Mouse (Mus musculus) liver, postnatal 0 days (tissue): ENCODE data around the gene Nhp2. TPM values are rescaled to one million over a fixed set of nuclear protein-coding genes. Genes with fewer than 3 reads are reported as not detected.
A peak's percentile ranks its signal among the peaks of the same experiment; 100 is the strongest.
"Not testable (repeated sequence)": the region's sequence is repeated elsewhere in the genome, so short reads cannot be mapped to it uniquely, and the experiment has no call there.

Experiments used
- ATAC-seq: fragments of 200-750 bp; cut with Nextera tagmentation; 2 replicates; pipeline ENCODE4 v1.8.0; 2017; ENCODE audit warnings: mild to moderate bottlenecking, moderate library complexity
- DNase-seq: peaks from one replicate; pipeline ENCODE4 v3.0.0-alpha.2; 2016
- H3K27ac ChIP-seq: fragments of 300-500 bp; sonication (generic); 2 replicates; pipeline ENCODE4 v1.5.1; 2014; ENCODE audit warnings: antibody characterized with exemption, moderate library complexity, mild to moderate bottlenecking, low read depth
- H3K27me3 ChIP-seq: fragments of 300-500 bp; sonication (generic); 2 replicates; pipeline ENCODE4 v1.6.1; 2014; ENCODE audit warnings: low read length, control low read depth, mixed read lengths; ENCODE audit not compliant: insufficient read depth
- H3K36me3 ChIP-seq: fragments of 300-500 bp; sonication (generic); replicated peaks from 2 replicates; pipeline ENCODE4 v1.6.1; 2014; ENCODE audit warnings: mild to moderate bottlenecking, control low read depth, low read length, moderate library complexity, mixed read lengths; ENCODE audit not compliant: insufficient read depth
- H3K4me1 ChIP-seq: fragments of 300-500 bp; sonication (generic); 2 replicates; pipeline ENCODE4 v1.6.1; 2014; ENCODE audit warnings: antibody characterized with exemption, mild to moderate bottlenecking, control low read depth; ENCODE audit not compliant: insufficient read depth
- H3K4me2 ChIP-seq: fragments of 300-500 bp; sonication (generic); 2 replicates; pipeline ENCODE4 v1.6.1; 2014; ENCODE audit warnings: low read depth, mild to moderate bottlenecking, low read length, moderate library complexity, mixed read lengths
- H3K4me3 ChIP-seq: fragments of 300-500 bp; sonication (generic); 2 replicates; pipeline ENCODE4 v1.5.1; 2014; ENCODE audit warnings: low read depth, low read length
- H3K9ac ChIP-seq: fragments of 300-500 bp; sonication (generic); replicated peaks from 2 replicates; pipeline ENCODE4 v1.6.1; 2014; ENCODE audit warnings: mild to moderate bottlenecking, moderate library complexity
- H3K9me3 ChIP-seq: fragments of 300-500 bp; sonication (generic); 2 replicates; pipeline ENCODE4 v1.6.1; 2016; ENCODE audit warnings: mild to moderate bottlenecking, control low read depth, low read length, mixed read lengths
- CTCF ChIP-seq: sonication (generic); IDR thresholded peaks from 2 replicates; pipeline ENCODE4 v1.5.1; 2016; ENCODE audit warnings: antibody characterized with exemption, low read depth
- EP300 ChIP-seq: IDR thresholded peaks from 2 replicates; pipeline ENCODE4 v1.6.1; 2016; ENCODE audit warnings: antibody characterized with exemption, low read depth, mild to moderate bottlenecking
- WGBS: fragments of 180-500 bp; shearing (Covaris S2); extraction: QIAGEN DNeasy Blood & Tissue Kit; methylation state at CpG from one replicate; pipeline ENCODE4 v1.1.7; 2014; ENCODE audit not compliant: insufficient replicate concordance; 5-methylcytosine and 5-hydroxymethylcytosine counted together
- polyA plus RNA-seq: library from polyadenylated mRNA; unstranded; fragments of >200 nt; fragmentation: Nextera tagmentation; extraction: Ambion mirVana; gene quantifications from 2 replicates; pipeline ENCODE4 v1.2.1, GENCODE M21; 2015

Gene Nhp2
- polyA plus RNA-seq, 1 experiment from 2014 or later, result 76.2 TPM

DNA sequence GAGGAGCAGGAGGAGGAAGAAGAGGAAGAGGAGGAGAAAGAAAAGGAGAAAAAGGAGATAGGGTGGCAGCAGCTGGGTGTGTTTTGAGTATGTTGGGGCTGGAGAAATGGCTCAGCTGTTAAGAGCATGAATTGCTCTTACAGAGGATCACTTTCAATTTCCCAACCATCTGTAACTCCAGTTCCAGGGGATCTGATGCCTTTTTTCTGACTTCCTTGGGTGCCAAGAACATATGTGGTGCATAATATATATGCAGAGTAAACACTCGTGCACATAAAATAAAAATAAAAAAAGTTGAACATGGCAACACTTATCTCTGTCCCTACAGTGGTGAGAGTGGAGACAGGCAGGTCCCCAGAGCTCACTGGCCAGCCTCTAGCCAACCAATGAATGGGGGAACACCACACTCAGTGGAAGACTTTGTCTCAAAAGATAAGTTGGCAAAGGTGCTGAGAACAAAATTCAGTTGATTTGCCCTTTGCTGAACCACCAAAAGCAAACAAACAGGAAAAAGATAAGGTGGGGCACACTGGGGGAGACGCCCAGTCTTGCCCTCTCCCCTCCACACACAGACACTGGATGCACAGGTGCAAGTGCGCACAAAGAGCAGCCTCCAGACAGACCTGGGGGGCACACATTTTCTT, 10.1 kb upstream of the Nhp2 start:
- Histone ChIP-seq H3K4me3 (no peak overlapping the region), H3K9ac (0 out of 2 replicates have a peak overlapping the region, but pooled peaks have one; percentile 0), H3K4me2 (peak overlapping the region; percentile 30; the same call in 1 of the 2 replicates), H3K27ac (peak overlapping the region; percentile 64), H3K9me3 (no peaks in the 10 kb centered on the region), H3K27me3 (no peaks in the 10 kb centered on the region), H3K36me3 (peaks cover 10% of the 10 kb centered on the region), H3K4me1 (peaks cover 22% of the 10 kb centered on the region)
- TF ChIP-seq EP300 (peak; percentile 67), CTCF (no peak)
- peak; percentile 6; the same call in 1 of the 2 replicates for ATAC-seq
- no peak for DNase-seq
- WGBS, result 39% methylated on average over 3 of the region's 3 CpGs

DNA sequence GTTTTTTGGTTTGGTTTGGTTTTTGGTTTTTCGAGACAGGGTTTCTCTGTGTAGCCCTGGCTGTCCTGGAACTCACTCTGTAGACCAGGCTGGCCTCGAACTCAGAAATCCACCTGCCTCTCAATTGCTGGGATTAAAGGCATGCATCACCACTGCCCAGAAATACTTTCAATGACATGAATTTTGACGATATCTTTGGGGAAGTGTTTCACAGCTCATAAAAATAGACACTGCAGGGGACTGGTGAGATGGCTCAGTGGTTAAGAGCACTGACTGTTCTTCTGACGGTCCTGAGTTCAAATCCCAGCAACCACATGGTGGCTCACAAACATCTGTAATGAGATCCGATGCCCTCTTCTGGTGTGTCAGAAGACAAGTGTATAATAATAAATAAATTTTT, 9.6 kb upstream of the Nhp2 start:
- 58% methylated on average over 5 of the region's 5 CpGs for WGBS
- not testable (repeated sequence) for H3K27ac ChIP-seq, ATAC-seq, H3K9me3 ChIP-seq, H3K27me3 ChIP-seq, H3K36me3 ChIP-seq, H3K4me3 ChIP-seq, H3K9ac ChIP-seq, DNase-seq, H3K4me2 ChIP-seq
- H3K4me1 ChIP-seq, result peaks cover 20% of the 10 kb centered on the region

DNA sequence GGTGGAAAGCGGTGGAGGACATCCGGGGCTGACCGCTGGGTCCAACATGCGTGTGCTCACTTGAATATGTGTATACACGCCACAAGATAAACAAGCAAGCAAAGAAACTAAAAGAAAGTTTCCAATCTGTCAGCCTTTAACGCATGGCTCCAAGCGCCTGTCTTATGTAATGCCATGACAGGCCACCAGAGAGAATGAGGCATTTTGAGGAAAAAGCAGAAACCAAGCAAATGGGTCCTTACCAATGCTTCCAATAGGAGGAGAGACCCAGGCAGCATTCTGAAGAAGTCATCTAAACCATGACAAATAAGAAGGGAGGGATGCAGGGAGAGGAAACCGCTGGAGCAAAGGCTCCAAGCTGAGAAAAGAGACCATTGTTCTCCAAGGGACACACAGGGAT, 5.3 kb upstream of the Nhp2 start:
- Histone ChIP-seq H3K4me3 (no peak overlapping the region), H3K36me3 (no peaks in the 10 kb centered on the region), H3K9me3 (no peaks in the 10 kb centered on the region), H3K4me1 (peaks cover 17% of the 10 kb centered on the region), H3K27ac (no peak overlapping the region), H3K4me2 (no peak overlapping the region), H3K9ac (no peak overlapping the region), H3K27me3 (no peaks in the 10 kb centered on the region)
- DNase-seq (no peak), ATAC-seq (no peak)
- TF ChIP-seq EP300 (no peak), CTCF (no peak)
- 81% methylated on average over 8 of the region's 8 CpGs for WGBS

DNA sequence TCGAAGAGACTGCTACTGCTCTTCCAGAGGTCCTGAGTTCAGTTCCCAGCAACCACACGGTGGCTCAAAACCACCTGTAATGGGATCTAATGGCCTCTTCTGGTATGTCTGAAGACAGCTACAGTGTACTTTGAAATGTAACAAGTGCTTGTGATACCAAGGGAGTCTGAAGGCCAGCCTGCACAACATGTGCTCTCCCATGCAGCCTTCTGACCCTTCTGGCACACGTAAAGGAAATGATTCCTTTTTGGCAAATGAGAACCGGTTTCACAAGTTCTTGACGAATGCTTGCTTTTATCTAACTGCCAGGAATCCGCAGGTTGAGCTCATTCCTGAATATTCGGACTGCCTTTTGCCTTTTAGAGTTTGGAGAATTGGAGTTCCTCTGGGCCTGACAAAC, 4.4 kb upstream of the Nhp2 start:
- Histone ChIP-seq H3K9me3 (no peaks in the 10 kb centered on the region), H3K36me3 (no peaks in the 10 kb centered on the region), H3K27ac (peak overlapping the region; percentile 96), H3K4me1 (peaks cover 16% of the 10 kb centered on the region), H3K4me3 (peak overlapping the region; percentile 56), H3K27me3 (no peaks in the 10 kb centered on the region), H3K4me2 (peak overlapping the region; percentile 88), H3K9ac (peak overlapping the region; percentile 80)
- DNase-seq, result no peak
- no peak for TF ChIP-seq CTCF
- TF ChIP-seq EP300, result 0 out of 2 replicates have a peak, but pooled peaks have one; percentile 38
- ATAC-seq, result no peak
- WGBS, result 26% methylated on average over 7 of the region's 7 CpGs

DNA sequence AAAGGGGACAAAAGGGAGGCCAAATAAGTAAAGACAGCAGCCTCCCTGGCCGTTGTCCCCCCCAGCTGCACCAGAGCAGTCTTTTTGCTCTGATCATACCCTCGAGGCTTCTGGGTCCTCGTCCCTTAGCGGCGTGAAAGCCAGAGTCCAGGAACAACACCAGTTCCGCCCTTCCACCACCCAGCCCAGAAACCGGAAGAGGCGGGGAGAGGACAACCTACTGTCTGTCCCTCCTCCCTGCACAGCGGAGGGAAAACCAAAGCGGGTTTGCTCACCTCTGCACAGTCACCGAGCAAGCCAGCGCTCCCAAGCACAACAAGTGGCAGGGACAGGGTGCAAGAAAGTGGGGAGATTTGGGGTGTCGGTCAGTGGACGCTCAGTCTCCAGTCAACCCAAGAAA, 3.9 kb upstream of the Nhp2 start:
- no peaks in the 10 kb centered on the region for H3K9me3 ChIP-seq
- peaks cover 21% of the 10 kb centered on the region for H3K4me1 ChIP-seq
- peak overlapping the region; percentile 80 for H3K9ac ChIP-seq
- 1% methylated on average over 14 of the region's 14 CpGs for WGBS
- TF ChIP-seq EP300 (no peak), CTCF (no peak)
- peak overlapping the region; percentile 56 for H3K4me3 ChIP-seq
- ATAC-seq, result peak; percentile 69
- H3K4me2 ChIP-seq, result peak overlapping the region; percentile 88
- H3K27ac ChIP-seq, result peak overlapping the region; percentile 96
- H3K36me3 ChIP-seq, result no peaks in the 10 kb centered on the region
- no peaks in the 10 kb centered on the region for H3K27me3 ChIP-seq
- DNase-seq, result peak; percentile 88

DNA sequence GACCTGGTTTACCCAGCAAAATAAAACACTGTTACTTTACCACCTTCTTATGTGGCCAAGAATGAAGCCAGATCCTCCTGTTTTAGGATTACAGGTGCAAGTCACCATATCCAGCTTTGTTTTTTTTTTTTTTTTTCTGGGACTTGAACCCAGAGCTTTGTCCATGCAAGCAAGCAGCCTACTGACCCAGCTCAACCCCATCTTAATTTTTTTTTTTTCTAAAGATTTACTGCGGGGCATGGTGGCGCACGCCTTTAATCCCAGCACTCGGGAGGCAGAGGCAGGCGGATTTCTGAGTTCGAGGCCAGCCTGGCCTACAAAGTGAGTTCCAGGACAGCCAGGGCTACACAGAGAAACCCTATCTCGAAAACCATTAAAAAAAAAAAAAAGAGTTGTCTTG, 3.4 kb upstream of the Nhp2 start:
- not testable (repeated sequence) for ATAC-seq, H3K27me3 ChIP-seq, H3K9me3 ChIP-seq, H3K36me3 ChIP-seq, DNase-seq
- 79% methylated on average over 7 of the region's 7 CpGs for WGBS
- Histone ChIP-seq H3K4me3 (peak overlapping the region; percentile 56), H3K9ac (0 out of 2 replicates have a peak overlapping the region, but pooled peaks have one; percentile 80), H3K4me1 (peaks cover 24% of the 10 kb centered on the region), H3K27ac (peak overlapping the region; percentile 96), H3K4me2 (peak overlapping the region; percentile 88)
